Mouse (Mus musculus) forebrain, embryonic 16.5 days (tissue): ENCODE results near the gene Map3k5. TPM values are rescaled to one million over a fixed set of nuclear protein-coding genes. Genes with fewer than 3 reads are reported as not detected.

ENCODE experiments used
- ATAC-seq: fragments of 200-750 bp; cut with Nextera tagmentation; 2 replicates; pipeline ENCODE4 v1.8.0; 2017; ENCODE audit warnings: mild to moderate bottlenecking, moderate library complexity
- H3K27ac ChIP-seq: fragments of 300-500 bp; sonication (generic); 2 replicates; pipeline ENCODE4 v1.5.1; 2014; ENCODE audit warnings: low read length, control low read depth
- H3K27me3 ChIP-seq: fragments of 300-500 bp; sonication (generic); replicated peaks from 2 replicates; pipeline ENCODE4 v1.6.1; 2014; ENCODE audit warnings: low read length; ENCODE audit not compliant: control insufficient read depth, insufficient read depth
- H3K36me3 ChIP-seq: fragments of 300-500 bp; sonication (generic); 2 replicates; pipeline ENCODE4 v1.6.1; 2014; ENCODE audit not compliant: control insufficient read depth, insufficient read depth
- H3K4me1 ChIP-seq: fragments of 300-500 bp; sonication (generic); replicated peaks from 2 replicates; pipeline ENCODE4 v1.6.1; 2014; ENCODE audit warnings: low read length; ENCODE audit not compliant: control insufficient read depth, insufficient read depth
- H3K4me2 ChIP-seq: fragments of 300-500 bp; sonication (generic); 2 replicates; pipeline ENCODE4 v1.6.1; 2014; ENCODE audit warnings: mild to moderate bottlenecking, low read length, control low read depth
- H3K4me3 ChIP-seq: fragments of 300-500 bp; sonication (generic); replicated peaks from 2 replicates; pipeline ENCODE4 v1.5.1; 2014; ENCODE audit warnings: mild to moderate bottlenecking, low read length, control low read depth
- H3K9ac ChIP-seq: fragments of 300-500 bp; sonication (generic); replicated peaks from 2 replicates; pipeline ENCODE4 v1.6.1; 2014; ENCODE audit warnings: low read depth, low read length, control low read depth
- H3K9me3 ChIP-seq: fragments of 300-500 bp; sonication (generic); 2 replicates; pipeline ENCODE4 v1.6.1; 2016; ENCODE audit warnings: low read length; ENCODE audit not compliant: control insufficient read depth
- WGBS: fragments of 180-500 bp; shearing (Covaris S2); extraction: QIAGEN DNeasy Blood & Tissue Kit; methylation state at CpG from one replicate; pipeline ENCODE4 v1.1.7; 2014; 5-methylcytosine and 5-hydroxymethylcytosine counted together
- polyA plus RNA-seq: library from polyadenylated mRNA; unstranded; fragments of >200 nt; fragmentation: Nextera tagmentation; extraction: Ambion mirVana; gene quantifications from 2 replicates; pipeline ENCODE4 v1.2.1, GENCODE M21; 2015

Map3k5 gene
- polyA plus RNA-seq, 1 experiment from 2014 or later = 0.84 TPM

DNA sequence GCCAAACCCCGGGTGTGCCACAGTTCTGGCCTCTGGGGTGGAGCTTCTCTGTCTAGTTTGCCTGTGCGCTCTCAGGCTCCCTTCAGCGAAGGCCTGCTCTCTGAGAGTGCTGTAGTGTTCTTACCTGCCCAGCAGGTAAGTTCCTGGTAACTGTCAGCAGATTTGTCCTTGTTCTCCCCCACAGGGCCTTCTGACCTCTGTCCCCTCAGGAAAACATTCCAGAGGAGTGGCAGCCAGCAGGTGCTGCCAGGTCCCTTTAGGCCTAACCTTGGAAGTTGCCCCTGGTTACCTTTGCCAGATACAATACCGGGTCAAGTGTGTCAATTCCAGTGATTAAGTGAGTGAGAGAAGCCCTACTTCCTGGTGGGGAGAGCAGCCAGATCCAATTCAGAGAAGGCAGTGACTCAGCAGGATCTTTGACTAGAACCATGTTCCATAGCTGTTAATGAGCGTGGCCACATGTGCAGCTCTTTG lies 252.6 kb downstream of the Map3k5 start:
- ATAC-seq = no peak
- H3K4me2 ChIP-seq = no peak overlapping the region
- peaks cover under 1% of the 10 kb centered on the region; the same call in 1 of the 2 replicates for H3K4me1 ChIP-seq
- H3K4me3 ChIP-seq = no peak overlapping the region
- no peaks in the 10 kb centered on the region for H3K36me3 ChIP-seq
- H3K27me3 ChIP-seq = no peaks in the 10 kb centered on the region
- no peak overlapping the region for H3K27ac ChIP-seq
- H3K9ac ChIP-seq = no peak overlapping the region
- 86% methylated on average over 5 of the region's 5 CpGs for WGBS
- no peaks in the 10 kb centered on the region for H3K9me3 ChIP-seq

DNA sequence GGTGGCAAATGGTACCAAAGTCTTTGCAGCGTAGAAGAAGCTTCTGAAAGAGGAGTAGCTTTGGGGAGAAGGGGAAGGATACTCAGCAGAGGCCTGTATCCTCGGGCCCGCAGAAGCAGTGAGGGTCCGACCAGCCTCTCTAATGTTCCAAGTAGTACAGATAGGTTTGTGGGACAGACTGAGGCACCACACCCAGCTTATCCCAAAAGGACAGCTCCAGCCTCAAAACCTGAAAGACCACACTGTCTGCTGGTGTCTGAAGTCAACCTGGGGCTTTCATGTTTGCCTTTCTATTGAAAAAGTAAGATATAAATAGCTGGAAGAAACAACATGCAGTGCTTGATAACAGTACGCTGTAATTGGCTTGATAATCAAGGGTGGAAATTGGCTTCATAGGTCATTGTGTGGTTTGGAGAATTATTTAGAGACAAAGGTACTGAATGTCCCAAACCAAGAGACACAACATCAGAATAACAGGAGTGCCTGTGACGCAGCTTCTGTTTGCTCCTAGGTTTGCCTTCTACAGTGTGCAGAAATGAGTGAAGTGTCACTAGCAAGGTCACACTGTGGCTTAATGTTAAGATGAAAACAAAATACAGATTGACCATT lies 256.0 kb downstream of the Map3k5 start:
- ATAC-seq = no peak
- no peak overlapping the region for H3K9ac ChIP-seq
- H3K36me3 ChIP-seq = no peaks in the 10 kb centered on the region
- H3K4me3 ChIP-seq = no peak overlapping the region
- H3K4me1 ChIP-seq = no peaks in the 10 kb centered on the region
- no peaks in the 10 kb centered on the region for H3K27me3 ChIP-seq
- H3K4me2 ChIP-seq = no peak overlapping the region
- no peak overlapping the region for H3K27ac ChIP-seq
- H3K9me3 ChIP-seq = no peaks in the 10 kb centered on the region
- WGBS = 88% methylated on average over 6 of the region's 6 CpGs

Other genes starting within 250 kb of the Map3k5 start
- gene Il20ra, start 221.9 kb upstream of the Map3k5 start, polyA plus RNA-seq = 0.10 TPM in 1 of 2 replicates, not detected in the other
- gene Slc35d3, start 83.0 kb upstream of the Map3k5 start, polyA plus RNA-seq = 1.5 and 1.8 TPM in 2 replicates
- gene Pex7, start 26.8 kb upstream of the Map3k5 start, polyA plus RNA-seq = 23.9 and 24.3 TPM in 2 replicates
- gene Map7, start 214.0 kb downstream of the Map3k5 start, polyA plus RNA-seq = 4.5 and 8.2 TPM in 2 replicates